Mouse (Mus musculus): ENCODE data around the gene Ttc12.
A peak's percentile ranks its signal among the peaks of the same experiment; 100 is the strongest.

Gene Ttc12

GRCm38 (mm10) chr9:49485892-49486311 is at the start of gene Ttc12:
Gene Ttc12 (minus strand): TSS chr9:49486225.
- DNase-seq, result peak; percentile 78

- DNase-seq, result no peak
Measured at GRCm38 (mm10) chr9:49534958-49535357, 48.9 kb upstream of the Ttc12 start.

GRCm38 (mm10) chr9:49533912-49534491 is 48.0 kb upstream of the Ttc12 start:
- no peak for DNase-seq

GRCm38 (mm10) chr9:49533455-49533854 is 47.4 kb upstream of the Ttc12 start:
- no peak for DNase-seq

- DNase-seq, result no peak
Measured at GRCm38 (mm10) chr9:49531833-49532232, 45.8 kb upstream of the Ttc12 start.

- no peak for DNase-seq
Measured at GRCm38 (mm10) chr9:49531257-49531656, 45.2 kb upstream of the Ttc12 start.

- DNase-seq, result no peak
Measured at GRCm38 (mm10) chr9:49530739-49531138, 44.7 kb upstream of the Ttc12 start.

- no peak for DNase-seq
Measured at GRCm38 (mm10) chr9:49529366-49529959, 43.4 kb upstream of the Ttc12 start.

- DNase-seq, result no peak
Measured at GRCm38 (mm10) chr9:49528943-49529342, 42.9 kb upstream of the Ttc12 start.

GRCm38 (mm10) chr9:49528026-49528425 is 42.0 kb upstream of the Ttc12 start:
- no peak for DNase-seq

GRCm38 (mm10) chr9:49527340-49527739 is 41.3 kb upstream of the Ttc12 start:
- DNase-seq, result no peak

- no peak for DNase-seq
Measured at GRCm38 (mm10) chr9:49524721-49525120, 38.7 kb upstream of the Ttc12 start.

- DNase-seq, result no peak
Measured at GRCm38 (mm10) chr9:49523881-49524280, 37.9 kb upstream of the Ttc12 start.

GRCm38 (mm10) chr9:49514306-49514705 is 28.3 kb upstream of the Ttc12 start:
- no peak for DNase-seq

GRCm38 (mm10) chr9:49510666-49511065 is 24.6 kb upstream of the Ttc12 start:
- DNase-seq, result no peak

- no peak for DNase-seq
Measured at GRCm38 (mm10) chr9:49509628-49510027, 23.6 kb upstream of the Ttc12 start.

- DNase-seq, result no peak
Measured at GRCm38 (mm10) chr9:49509094-49509493, 23.1 kb upstream of the Ttc12 start.

- DNase-seq, result peak; percentile 34
Measured at GRCm38 (mm10) chr9:49507829-49508585, 22.0 kb upstream of the Ttc12 start.

GRCm38 (mm10) chr9:49504658-49505057 is 18.6 kb upstream of the Ttc12 start:
- no peak for DNase-seq

- DNase-seq, result no peak
Measured at GRCm38 (mm10) chr9:49502245-49502644, 16.2 kb upstream of the Ttc12 start.

- DNase-seq, result no peak
Measured at GRCm38 (mm10) chr9:49499878-49500277, 13.9 kb upstream of the Ttc12 start.

GRCm38 (mm10) chr9:49493979-49494649 is 8.1 kb upstream of the Ttc12 start:
- DNase-seq, result peak; percentile 54

GRCm38 (mm10) chr9:49490609-49491008 is 4.6 kb upstream of the Ttc12 start:
- peak; percentile 22 for DNase-seq
